Mouse (Mus musculus) right cerebral cortex, postnatal 14 days (tissue): ENCODE results near the gene Grin2b.

ENCODE experiments used
- DNase-seq: peaks from one replicate; pipeline ENCODE4 v3.0.0; 2022

Grin2b gene

GRCm38 (mm10) chr6:135674380-135674779 lies 498.9 kb downstream of the Grin2b start:
- no peak for DNase-seq

- no peak for DNase-seq
Measured at GRCm38 (mm10) chr6:135672003-135672402, 501.3 kb downstream of the Grin2b start.
